Mouse (Mus musculus) neural tube, embryonic 12.5 days (tissue): ENCODE measurements at regions not wholly inside any gene's neighbourhood (a gene's known extent, or its start where the extent isn't known, plus 50 kb on each side); places are given as distances from the start of the nearest gene placed in this dataset.
"Not testable (repeated sequence)": the region's sequence is repeated elsewhere in the genome, so short reads cannot be mapped to it uniquely, and the experiment has no call there.

Experiments used
- ATAC-seq: fragments of 200-750 bp; cut with Nextera tagmentation; 2 replicates; pipeline ENCODE4 v1.8.0; 2017; ENCODE audit warnings: low read depth, mild to moderate bottlenecking, moderate TSS enrichment, moderate library complexity; ENCODE audit not compliant: low FRiP score
- H3K27ac ChIP-seq: fragments of 300-500 bp; sonication (generic); 2 replicates; pipeline ENCODE4 v1.5.1; 2016
- H3K27me3 ChIP-seq: fragments of 300-500 bp; sonication (generic); replicated peaks from 2 replicates; pipeline ENCODE4 v1.6.1; 2016; ENCODE audit warnings: mild to moderate bottlenecking
- H3K36me3 ChIP-seq: fragments of 300-500 bp; sonication (generic); 2 replicates; pipeline ENCODE4 v1.6.1; 2016; ENCODE audit warnings: mild to moderate bottlenecking
- H3K4me1 ChIP-seq: fragments of 300-500 bp; sonication (generic); 2 replicates; pipeline ENCODE4 v1.6.1; 2016
- H3K4me2 ChIP-seq: fragments of 300-500 bp; sonication (generic); replicated peaks from 2 replicates; pipeline ENCODE4 v1.6.1; 2016; ENCODE audit warnings: mild to moderate bottlenecking
- H3K4me3 ChIP-seq: fragments of 300-500 bp; sonication (generic); 2 replicates; pipeline ENCODE4 v1.5.1; 2016
- H3K9ac ChIP-seq: fragments of 300-500 bp; sonication (generic); 2 replicates; pipeline ENCODE4 v1.6.1; 2016; ENCODE audit warnings: mild to moderate bottlenecking
- H3K9me3 ChIP-seq: fragments of 300-500 bp; sonication (generic); 2 replicates; pipeline ENCODE4 v1.6.1; 2016; ENCODE audit warnings: mild to moderate bottlenecking
- WGBS: fragments of 180-500 bp; shearing (Covaris S2); methylation state at CpG from one replicate; pipeline ENCODE4 v1.1.7; 2016; 5-methylcytosine and 5-hydroxymethylcytosine counted together

DNA sequence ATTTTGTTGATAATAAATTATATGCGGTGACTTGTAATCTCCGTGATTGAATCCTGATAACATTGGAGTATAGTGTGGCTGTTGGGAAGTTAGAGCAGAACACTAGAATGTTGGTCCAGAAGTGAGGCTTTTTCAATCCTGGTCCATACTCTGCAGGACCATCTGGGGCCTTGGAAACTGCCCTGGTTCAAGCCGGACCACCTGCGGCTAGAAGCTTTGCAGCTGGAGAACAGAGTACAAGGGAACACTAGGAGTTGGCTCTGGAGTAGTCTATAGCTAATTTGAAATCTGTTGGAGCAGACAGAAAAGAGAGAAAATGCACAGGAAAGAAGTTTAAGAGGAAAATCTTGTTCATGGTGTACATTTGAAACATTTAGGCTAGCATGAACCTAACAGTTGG, 79.0 kb downstream of the Casp12 start:
- no peak for ATAC-seq
- 88% methylated on average over 4 of the region's 4 CpGs for WGBS
- Histone ChIP-seq H3K36me3 (no peaks in the 10 kb centered on the region), H3K4me2 (no peak overlapping the region), H3K27me3 (no peaks in the 10 kb centered on the region), H3K27ac (no peak overlapping the region), H3K4me1 (no peaks in the 10 kb centered on the region), H3K4me3 (no peak overlapping the region), H3K9me3 (no peaks in the 10 kb centered on the region), H3K9ac (no peak overlapping the region)

DNA sequence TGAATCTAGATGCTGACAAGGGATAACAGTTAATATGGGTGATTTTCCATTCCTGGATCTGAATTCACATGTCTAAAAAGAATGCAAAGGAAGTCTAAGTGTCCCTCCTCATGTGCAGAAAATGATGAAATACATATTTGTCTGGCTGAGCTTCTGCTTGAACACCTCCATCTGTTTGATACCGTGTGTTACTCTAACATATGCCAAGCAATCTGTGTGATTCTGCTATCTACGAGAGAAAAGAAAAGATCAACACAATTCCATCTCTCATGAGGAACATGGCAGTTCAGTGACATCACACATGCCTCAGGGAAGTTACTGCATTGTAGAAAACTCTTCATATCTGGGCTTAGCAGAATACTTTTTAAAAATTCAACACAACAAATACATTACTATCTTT, 103.0 kb downstream of the Casp12 start:
- no peak overlapping the region for H3K9ac ChIP-seq
- ATAC-seq = no peak
- no peaks in the 10 kb centered on the region for H3K4me1 ChIP-seq
- H3K4me2 ChIP-seq = no peak overlapping the region
- 85% methylated on average over 2 of the region's 2 CpGs for WGBS
- no peaks in the 10 kb centered on the region for H3K9me3 ChIP-seq
- no peak overlapping the region for H3K27ac ChIP-seq
- H3K27me3 ChIP-seq = no peaks in the 10 kb centered on the region
- H3K4me3 ChIP-seq = no peak overlapping the region
- H3K36me3 ChIP-seq = no peaks in the 10 kb centered on the region

GRCm38 (mm10) chr9:5456606-5457005, 111.4 kb downstream of the Casp12 start:
- no peak overlapping the region for H3K4me2 ChIP-seq
- no peaks in the 10 kb centered on the region for H3K9me3 ChIP-seq
- ATAC-seq = no peak
- H3K4me3 ChIP-seq = no peak overlapping the region
- no peaks in the 10 kb centered on the region for H3K27me3 ChIP-seq
- no peak overlapping the region for H3K9ac ChIP-seq
- H3K27ac ChIP-seq = no peak overlapping the region
- no peaks in the 10 kb centered on the region for H3K36me3 ChIP-seq
- no peaks in the 10 kb centered on the region for H3K4me1 ChIP-seq

DNA sequence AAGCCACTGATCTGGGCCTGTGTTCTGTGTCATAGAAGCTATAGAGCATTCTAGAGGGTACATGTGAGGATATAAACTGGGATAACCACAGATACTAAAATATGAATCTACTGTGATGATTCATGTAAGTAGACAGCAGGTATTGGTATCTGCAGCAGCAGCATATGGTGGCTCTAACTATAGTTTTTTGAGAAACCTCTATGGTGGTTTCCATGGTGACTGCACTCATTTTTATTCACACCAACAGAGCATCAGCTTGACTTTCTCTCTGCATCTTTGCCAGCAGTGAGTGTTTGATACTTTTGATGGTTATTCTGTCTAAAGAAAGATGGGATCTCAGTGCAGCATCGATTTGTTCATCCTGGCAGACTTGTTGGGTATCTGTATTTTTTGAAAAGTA, 126.8 kb downstream of the Casp12 start:
- Histone ChIP-seq H3K9me3 (no peaks in the 10 kb centered on the region), H3K4me3 (no peak overlapping the region), H3K27me3 (no peaks in the 10 kb centered on the region), H3K27ac (no peak overlapping the region), H3K4me2 (no peak overlapping the region), H3K9ac (no peak overlapping the region), H3K4me1 (no peaks in the 10 kb centered on the region), H3K36me3 (no peaks in the 10 kb centered on the region)
- no peak for ATAC-seq
- 84% methylated on average over 1 of the region's 1 CpGs for WGBS

- H3K9ac ChIP-seq = no peak overlapping the region
- H3K27ac ChIP-seq = no peak overlapping the region
- H3K27me3 ChIP-seq = no peaks in the 10 kb centered on the region
- H3K4me2 ChIP-seq = no peak overlapping the region
- no peak overlapping the region for H3K4me3 ChIP-seq
- no peaks in the 10 kb centered on the region for H3K36me3 ChIP-seq
- no peak for ATAC-seq
- no peaks in the 10 kb centered on the region for H3K4me1 ChIP-seq
- no peaks in the 10 kb centered on the region for H3K9me3 ChIP-seq
These were observed 129.0 kb downstream of the Casp12 start for GRCm38 (mm10) chr9:5474271-5474670.

- H3K27me3 ChIP-seq = no peaks in the 10 kb centered on the region
- no peak overlapping the region for H3K4me2 ChIP-seq
- H3K36me3 ChIP-seq = no peaks in the 10 kb centered on the region
- ATAC-seq = no peak
- 93% methylated on average over 2 of the region's 2 CpGs for WGBS
- no peak overlapping the region for H3K9ac ChIP-seq
- no peaks in the 10 kb centered on the region for H3K4me1 ChIP-seq
- H3K4me3 ChIP-seq = no peak overlapping the region
- H3K27ac ChIP-seq = no peak overlapping the region
- no peaks in the 10 kb centered on the region for H3K9me3 ChIP-seq
These were observed 140.0 kb downstream of the Casp12 start for GRCm38 (mm10) chr9:5485258-5485657.

- no peak overlapping the region for H3K4me2 ChIP-seq
- no peaks in the 10 kb centered on the region for H3K9me3 ChIP-seq
- H3K36me3 ChIP-seq = no peaks in the 10 kb centered on the region
- no peak overlapping the region for H3K27ac ChIP-seq
- no peak for ATAC-seq
- no peak overlapping the region for H3K4me3 ChIP-seq
- WGBS = 81% methylated on average over 2 of the region's 2 CpGs
- no peaks in the 10 kb centered on the region for H3K27me3 ChIP-seq
- no peak overlapping the region for H3K9ac ChIP-seq
- no peaks in the 10 kb centered on the region for H3K4me1 ChIP-seq
These were observed 151.6 kb downstream of the Casp12 start for GRCm38 (mm10) chr9:5496837-5497236.

- Histone ChIP-seq H3K9ac (no peak overlapping the region), H3K36me3 (no peaks in the 10 kb centered on the region), H3K4me2 (no peak overlapping the region), H3K27ac (no peak overlapping the region), H3K9me3 (no peaks in the 10 kb centered on the region), H3K27me3 (no peaks in the 10 kb centered on the region), H3K4me3 (no peak overlapping the region), H3K4me1 (no peaks in the 10 kb centered on the region)
- 59% methylated on average over 3 of the region's 3 CpGs for WGBS
- no peak for ATAC-seq
These were observed 153.1 kb downstream of the Casp12 start for GRCm38 (mm10) chr9:5498306-5498705.

- no peak overlapping the region for H3K27ac ChIP-seq
- no peak overlapping the region for H3K4me2 ChIP-seq
- H3K27me3 ChIP-seq = no peaks in the 10 kb centered on the region
- no peak overlapping the region for H3K4me3 ChIP-seq
- H3K9ac ChIP-seq = no peak overlapping the region
- ATAC-seq = no peak
- H3K9me3 ChIP-seq = no peaks in the 10 kb centered on the region
- H3K36me3 ChIP-seq = no peaks in the 10 kb centered on the region
- no peaks in the 10 kb centered on the region for H3K4me1 ChIP-seq
These were observed 180.6 kb downstream of the Casp12 start for GRCm38 (mm10) chr9:5525762-5526360.

DNA sequence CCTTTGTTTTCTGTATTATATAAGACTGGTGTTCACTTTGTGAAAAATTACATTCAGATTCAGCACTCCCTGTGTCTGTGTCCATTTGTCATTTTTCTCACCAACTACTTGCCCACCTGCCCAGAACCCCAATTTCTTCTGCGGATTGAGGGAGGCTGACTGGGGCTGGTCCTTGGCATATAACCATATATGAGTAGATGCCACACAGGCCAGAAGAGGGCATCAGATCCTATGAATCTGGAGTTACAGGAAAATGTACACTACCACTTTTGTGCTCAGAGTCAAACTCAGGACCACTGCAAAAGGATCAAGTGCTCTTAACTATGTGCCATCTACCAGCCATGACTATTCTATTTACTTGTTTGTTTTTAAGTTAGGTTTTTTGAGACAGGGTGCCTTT, 197.4 kb downstream of the Casp12 start:
- H3K4me2 ChIP-seq = no peak overlapping the region
- no peaks in the 10 kb centered on the region for H3K4me1 ChIP-seq
- ATAC-seq = no peak
- H3K9ac ChIP-seq = no peak overlapping the region
- no peaks in the 10 kb centered on the region for H3K9me3 ChIP-seq
- H3K27me3 ChIP-seq = no peaks in the 10 kb centered on the region
- H3K27ac ChIP-seq = no peak overlapping the region
- 64% methylated on average over 1 of the region's 1 CpGs for WGBS
- no peaks in the 10 kb centered on the region for H3K36me3 ChIP-seq
- H3K4me3 ChIP-seq = no peak overlapping the region

DNA sequence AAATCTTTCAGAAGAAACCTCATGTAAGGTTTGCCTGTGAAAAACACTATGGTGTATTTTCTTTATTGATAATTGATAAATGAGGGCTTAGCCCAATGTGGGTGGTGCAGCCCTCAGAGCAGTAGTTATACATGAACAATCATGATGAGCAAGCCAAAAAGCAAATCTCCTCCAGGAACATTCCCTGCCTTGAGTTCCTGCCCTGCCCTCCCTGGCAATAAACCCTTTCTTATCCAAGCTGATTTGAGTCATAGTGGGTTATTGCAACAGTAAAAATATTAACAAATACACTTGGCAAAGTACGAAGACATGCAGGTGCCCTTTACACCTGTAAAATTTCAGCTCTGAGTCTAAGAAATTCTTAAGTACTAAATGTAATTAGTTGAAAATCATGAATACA, 229.8 kb downstream of the Casp12 start:
- Histone ChIP-seq H3K4me2 (no peak overlapping the region), H3K4me3 (no peak overlapping the region), H3K27ac (no peak overlapping the region), H3K36me3 (no peaks in the 10 kb centered on the region), H3K9ac (no peak overlapping the region), H3K9me3 (no peaks in the 10 kb centered on the region), H3K27me3 (no peaks in the 10 kb centered on the region), H3K4me1 (no peaks in the 10 kb centered on the region)
- 87% methylated on average over 1 of the region's 1 CpGs for WGBS
- ATAC-seq = no peak

DNA sequence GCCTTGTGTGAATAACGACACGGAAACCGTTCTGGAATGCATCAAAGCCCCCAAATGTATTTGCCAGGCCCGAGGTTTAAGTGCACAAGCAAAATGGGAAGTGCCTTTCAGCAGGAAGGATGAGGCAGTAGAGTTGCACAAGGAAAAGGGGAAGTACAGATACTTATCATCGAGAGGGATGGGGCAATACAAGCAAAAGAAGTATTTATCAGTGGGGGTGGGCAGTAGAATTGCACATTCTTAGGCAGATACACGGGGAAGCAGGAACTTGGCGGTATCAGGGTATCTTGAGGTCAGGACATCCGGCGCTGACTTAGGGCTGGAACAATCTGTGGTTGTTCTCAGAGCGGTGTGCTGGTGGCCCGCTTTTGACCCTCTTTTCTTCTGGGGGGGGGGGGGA, 232.9 kb downstream of the Casp12 start:
- H3K27me3 ChIP-seq, H3K9ac ChIP-seq, H3K27ac ChIP-seq, ATAC-seq, H3K4me1 ChIP-seq, H3K4me2 ChIP-seq, H3K4me3 ChIP-seq, H3K9me3 ChIP-seq, H3K36me3 ChIP-seq: not testable (repeated sequence)
- 85% methylated on average over 11 of the region's 11 CpGs for WGBS

DNA sequence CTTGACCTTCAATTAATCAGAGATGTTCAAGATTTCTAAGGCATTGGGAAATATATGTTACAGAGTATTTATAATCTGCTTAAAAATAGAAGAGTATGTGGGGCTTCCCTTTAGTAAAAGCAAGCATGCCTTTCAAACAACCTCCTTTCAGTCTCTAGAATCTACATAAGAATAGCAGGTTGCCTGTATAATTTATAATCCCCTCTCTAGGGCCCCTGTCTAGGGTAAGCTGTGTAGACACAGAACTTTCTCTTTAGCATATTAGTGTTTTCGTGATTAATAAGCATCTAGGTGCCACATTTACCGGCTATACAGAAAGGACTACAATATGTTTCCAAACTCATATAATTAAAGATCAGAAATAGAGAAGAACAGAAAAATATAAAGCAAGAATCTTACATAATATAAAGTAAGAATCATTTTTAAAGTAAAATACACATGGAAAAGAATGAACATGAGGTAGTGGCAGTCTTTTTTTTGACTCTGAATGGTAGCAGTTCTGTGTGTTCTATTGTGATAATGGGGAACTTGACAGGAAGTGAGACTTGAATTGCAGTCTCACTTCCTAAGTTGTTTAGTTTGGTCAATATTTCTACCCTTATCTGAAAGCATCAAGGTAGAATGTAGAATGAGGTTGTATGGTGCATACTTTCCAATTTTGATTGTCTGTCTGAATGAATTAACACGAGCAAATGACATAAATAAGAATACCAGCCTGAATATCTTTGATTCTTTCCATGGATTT, 250.8 kb downstream of the Casp12 start:
- Histone ChIP-seq H3K36me3 (no peaks in the 10 kb centered on the region), H3K27me3 (no peaks in the 10 kb centered on the region), H3K9me3 (no peaks in the 10 kb centered on the region), H3K27ac (no peak overlapping the region), H3K4me2 (no peak overlapping the region), H3K4me3 (no peak overlapping the region), H3K4me1 (no peaks in the 10 kb centered on the region; the same call in 1 of the 2 replicates), H3K9ac (no peak overlapping the region)
- 45% methylated on average over 3 of the region's 3 CpGs for WGBS
- ATAC-seq = peak; percentile 82
